Mouse (Mus musculus) brain, embryonic 14.5 days (tissue): Measurements from ENCODE around the gene Ift80.

ENCODE experiments used
- CTCF ChIP-seq: fragments of 200-500 bp; IDR thresholded peaks from 2 replicates; pipeline ENCODE4 v1.5.1; 2012; ENCODE audit warnings: inconsistent platforms, mild to moderate bottlenecking, moderate library complexity, borderline replicate concordance; ENCODE audit not compliant: insufficient read depth, insufficient read length; ENCODE audit errors: extremely low read depth
- POLR2A ChIP-seq: fragments of 200-500 bp; IDR thresholded peaks from 2 replicates; pipeline ENCODE4 v1.6.1; 2012; ENCODE audit warnings: mild to moderate bottlenecking, inconsistent platforms, borderline replicate concordance; ENCODE audit not compliant: poor library complexity, insufficient read depth, insufficient read length, severe bottlenecking; ENCODE audit errors: extremely low read depth

GRCm38 (mm10) chr3:68907509-68907908 is 96.9 kb downstream of the Ift80 start:
- TF ChIP-seq CTCF (no peak), POLR2A (no peak)
